ENCODE assay signal across 24 mouse cellular contexts in genomic region chr12:44453791-44454190, GRCm38 (mm10).
"Had no signal": no experiment of that assay in that cellular context is flagged by ENCODE, and none has a peak within 500 bp of the region (broad histone marks: within the 10 kb centered on the region; RNA-seq: fewer than 3 reads in every experiment).

No protein-coding gene starts in this region.

- H3K27ac ChIP-seq: kidney, postnatal 0 days; layer of hippocampus, adult 2 months; left cerebral cortex, adult 2 months; limb, embryonic 12.5 days; limb, embryonic 15.5 days; liver, embryonic 14.5 days; midbrain, embryonic 10.5 days; midbrain, embryonic 13.5 days; neural tube, embryonic 13.5 days had no signal

- H3K9ac ChIP-seq: limb, embryonic 12.5 days; limb, embryonic 15.5 days; liver, embryonic 14.5 days; liver, postnatal 0 days; lung, embryonic 14.5 days; midbrain, embryonic 13.5 days; neural tube, embryonic 13.5 days had no signal

- H3K4me2 ChIP-seq: limb, embryonic 12.5 days; limb, embryonic 15.5 days; liver, embryonic 11.5 days; lung, embryonic 14.5 days; midbrain, embryonic 13.5 days; neural tube, embryonic 13.5 days had no signal

- H3K4me3 ChIP-seq: layer of hippocampus, adult 2 months; left cerebral cortex, adult 2 months; limb, embryonic 12.5 days; limb, embryonic 15.5 days; megakaryocyte, embryonic 14.5 days; midbrain, embryonic 10.5 days; midbrain, embryonic 13.5 days; myocyte; neural tube, embryonic 13.5 days had no signal

- H3K36me3 ChIP-seq: limb, embryonic 12.5 days; limb, embryonic 15.5 days; midbrain, embryonic 10.5 days; midbrain, embryonic 13.5 days; neural tube, embryonic 13.5 days had no signal

- ATAC-seq: liver, postnatal 0 days; midbrain, embryonic 13.5 days; midbrain, embryonic 16.5 days had no signal

- H3K9me3 ChIP-seq: limb, embryonic 12.5 days; limb, embryonic 15.5 days; megakaryocyte, embryonic 14.5 days; midbrain, embryonic 10.5 days; midbrain, embryonic 13.5 days; neural tube, embryonic 13.5 days had no signal

- H3K4me1 ChIP-seq: limb, embryonic 12.5 days; limb, embryonic 15.5 days; megakaryocyte, embryonic 14.5 days; midbrain, embryonic 10.5 days; midbrain, embryonic 13.5 days had no signal

- DNase-seq: kidney, adult 2 months; kidney, postnatal 25 days; layer of hippocampus, postnatal 36 days; left cerebral cortex, postnatal 4 days; liver, postnatal 0 days; lung, embryonic 14.5 days; lung, postnatal 10 days; retina, postnatal 1 day; right cerebral cortex, postnatal 25 days; thymus, adult 18-20 months; thymus, postnatal 36 days had no signal

- H3K27me3 ChIP-seq: limb, embryonic 12.5 days; limb, embryonic 15.5 days; megakaryocyte, embryonic 14.5 days; midbrain, embryonic 13.5 days; neural tube, embryonic 13.5 days had no signal
